Mouse (Mus musculus) spleen, adult 18-20 months (tissue): Measurements from ENCODE around the gene Capn15.

Source experiments
- DNase-seq, 2 experiments: peaks; one replicate each; pipeline ENCODE4 v3.0.0; 2022; ENCODE audit warnings: mixed read lengths in 2 of 2

Gene Capn15

DNA sequence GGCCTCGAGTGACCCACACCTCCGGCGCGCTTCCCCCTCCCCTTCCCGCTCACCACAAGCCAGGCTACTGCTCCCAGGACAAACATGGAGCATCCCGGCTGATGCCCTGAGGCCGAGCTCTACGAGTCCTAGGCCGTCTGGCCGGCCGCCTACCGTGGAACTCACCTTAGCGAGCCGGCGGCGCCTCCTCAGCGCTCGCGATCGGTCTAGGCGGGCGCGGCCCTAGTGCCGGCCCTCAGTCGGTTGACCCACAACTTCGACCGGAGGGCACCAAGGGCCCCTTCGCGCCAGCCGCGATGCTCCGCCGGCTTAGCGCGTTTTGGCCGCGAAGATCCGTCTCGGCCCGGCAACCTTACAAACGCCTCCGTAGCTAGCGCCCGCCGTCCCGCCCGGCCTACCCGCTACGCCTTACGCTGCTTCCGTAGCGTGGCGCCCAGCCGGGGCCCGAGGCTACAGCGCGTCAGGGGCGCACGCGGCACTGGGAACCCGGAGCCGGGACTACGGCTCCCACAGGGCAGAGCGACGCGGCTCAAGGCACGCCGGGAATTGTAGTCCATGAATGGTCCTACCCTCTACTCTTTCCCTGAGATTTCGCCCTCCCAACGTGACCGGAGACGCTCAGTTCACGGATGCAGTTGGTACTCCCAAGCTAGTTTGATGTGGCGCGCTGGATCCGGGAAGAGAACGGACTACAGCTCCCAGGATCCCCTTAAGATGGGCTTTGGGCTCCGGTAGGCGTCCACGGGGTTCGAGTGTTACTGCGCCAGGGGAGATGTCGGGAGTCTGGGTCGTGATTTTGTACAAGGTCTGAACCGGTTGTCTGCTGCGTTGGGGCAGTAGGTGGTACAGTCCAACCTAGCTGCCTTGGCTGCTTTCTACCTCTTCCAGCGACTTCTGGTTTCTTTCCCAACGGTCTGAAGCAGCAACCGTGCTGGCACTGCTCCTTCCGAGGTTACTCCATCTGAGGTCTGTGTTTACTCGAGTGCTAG lies at the start of gene Capn15:
TSS of gene Capn15 (minus strand) at position 491 of the 989 bp plus-strand sequence.
- peak; percentile 84 to 88 for DNase-seq

DNA sequence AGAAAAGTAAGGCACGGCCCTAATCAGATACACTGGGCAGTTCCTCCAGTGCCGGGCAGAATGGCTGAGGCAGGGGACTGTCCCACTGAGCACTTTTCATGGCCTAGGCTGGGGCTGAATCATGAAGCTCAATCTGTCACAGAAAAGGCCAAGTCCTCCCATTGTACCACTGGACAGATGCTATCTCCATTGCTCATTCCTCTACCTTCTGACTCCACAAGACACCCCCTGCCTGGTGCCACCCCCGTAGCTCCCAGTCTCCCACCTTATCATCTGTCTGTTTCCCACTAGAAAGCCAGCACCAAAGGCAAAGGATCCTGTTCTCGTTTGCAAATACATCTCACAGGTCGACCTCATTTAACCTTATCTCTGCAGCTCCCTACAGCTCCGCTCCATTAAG lies 46.4 kb upstream of the Capn15 start:
- DNase-seq = no peak

DNA sequence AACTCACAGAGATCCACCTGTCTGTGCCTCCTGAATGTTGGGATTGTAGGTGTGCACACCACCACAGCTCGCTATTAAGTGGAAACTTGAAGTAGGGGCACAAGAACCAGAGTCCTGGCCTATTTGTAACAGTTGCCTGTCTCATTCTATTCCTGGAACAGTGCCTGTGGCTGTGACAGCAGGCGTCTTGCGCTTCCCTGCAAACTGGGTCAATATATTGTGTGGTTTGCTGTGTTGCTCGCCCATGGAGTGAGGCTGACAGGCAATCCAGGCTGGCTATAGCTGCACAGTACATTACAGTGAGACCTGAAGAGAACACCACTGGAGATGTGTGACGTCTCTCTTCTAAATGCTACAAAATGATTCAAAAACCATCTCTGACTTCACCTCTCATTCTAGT lies 46.0 kb upstream of the Capn15 start:
- DNase-seq = no peak

DNA sequence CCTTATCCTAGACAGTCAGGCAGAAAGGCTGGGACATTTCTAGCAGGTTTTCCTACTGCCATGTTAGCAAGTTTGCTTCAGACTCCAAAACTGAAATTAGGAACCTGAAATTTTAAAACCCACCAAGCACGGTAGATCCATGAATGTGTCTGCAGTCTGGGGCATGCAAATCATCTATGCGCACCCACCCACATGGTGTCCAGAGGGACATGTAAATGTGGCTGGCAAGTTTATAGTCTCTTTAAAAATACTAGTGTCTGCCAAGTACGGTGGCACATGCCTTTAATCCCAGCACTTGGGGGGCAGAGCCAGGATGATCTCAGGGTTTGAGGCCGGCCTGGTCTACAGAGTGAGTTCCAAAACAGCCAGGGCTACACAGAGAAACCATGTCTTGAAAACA lies 42.7 kb upstream of the Capn15 start:
- DNase-seq = no peak

DNA sequence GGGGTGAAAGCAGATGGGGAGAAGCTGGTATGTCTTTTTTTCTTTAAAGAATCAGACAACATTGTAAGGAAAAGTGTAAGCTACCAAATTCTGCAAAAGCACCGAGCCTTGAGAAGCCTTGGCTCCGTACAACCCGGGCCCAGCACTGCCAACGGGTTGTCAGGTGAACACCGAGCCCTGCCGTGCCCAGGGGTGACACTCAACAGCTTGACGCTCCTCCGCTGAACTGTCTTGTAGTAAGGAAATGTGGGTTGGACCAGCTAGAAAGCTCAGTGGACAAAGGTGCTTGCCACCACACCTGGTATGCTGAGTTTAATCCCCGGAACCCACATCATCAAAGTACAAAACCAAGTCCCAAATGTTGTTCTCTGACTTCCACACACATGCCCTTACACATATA lies 39.1 kb upstream of the Capn15 start:
- DNase-seq = no peak

DNA sequence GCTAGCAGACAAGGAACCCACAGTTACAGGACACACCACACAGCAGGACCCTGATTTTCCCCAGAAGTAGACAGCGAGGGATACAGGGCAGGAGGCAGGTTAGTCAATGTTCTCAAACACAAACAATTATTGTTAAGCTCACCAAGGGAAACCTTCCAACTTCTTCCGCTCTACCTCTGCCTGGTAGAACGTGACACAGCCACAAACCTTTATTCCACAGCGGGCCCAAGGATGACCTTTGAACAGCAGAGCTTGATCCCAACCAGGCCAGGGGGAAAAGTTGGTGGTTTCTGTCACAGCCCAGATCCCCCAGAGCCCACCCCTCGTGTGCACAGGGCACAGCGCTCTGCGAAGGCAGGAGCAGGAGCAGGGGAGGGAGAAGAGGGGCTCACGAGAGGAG lies 38.4 kb upstream of the Capn15 start:
- DNase-seq = no peak

DNA sequence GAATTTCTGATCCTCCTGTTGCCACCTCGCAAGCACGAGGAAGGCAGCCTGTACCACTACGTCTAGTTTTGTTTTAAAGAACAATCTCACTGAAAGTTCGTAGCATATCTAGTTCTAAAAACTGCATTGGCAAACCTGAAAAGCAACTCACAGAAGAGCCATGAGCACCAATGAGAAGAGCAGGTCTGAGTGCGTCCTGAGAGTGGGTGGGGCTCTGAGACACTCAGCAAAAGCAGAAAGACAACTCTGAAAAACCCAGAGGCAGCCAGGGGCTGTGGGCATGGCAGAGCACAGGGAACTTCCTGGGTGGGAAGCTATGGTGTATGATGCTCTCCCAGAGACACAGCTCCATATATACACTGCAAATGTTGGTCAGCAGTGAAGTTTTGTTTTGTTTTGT lies 37.6 kb upstream of the Capn15 start:
- DNase-seq = no peak

DNA sequence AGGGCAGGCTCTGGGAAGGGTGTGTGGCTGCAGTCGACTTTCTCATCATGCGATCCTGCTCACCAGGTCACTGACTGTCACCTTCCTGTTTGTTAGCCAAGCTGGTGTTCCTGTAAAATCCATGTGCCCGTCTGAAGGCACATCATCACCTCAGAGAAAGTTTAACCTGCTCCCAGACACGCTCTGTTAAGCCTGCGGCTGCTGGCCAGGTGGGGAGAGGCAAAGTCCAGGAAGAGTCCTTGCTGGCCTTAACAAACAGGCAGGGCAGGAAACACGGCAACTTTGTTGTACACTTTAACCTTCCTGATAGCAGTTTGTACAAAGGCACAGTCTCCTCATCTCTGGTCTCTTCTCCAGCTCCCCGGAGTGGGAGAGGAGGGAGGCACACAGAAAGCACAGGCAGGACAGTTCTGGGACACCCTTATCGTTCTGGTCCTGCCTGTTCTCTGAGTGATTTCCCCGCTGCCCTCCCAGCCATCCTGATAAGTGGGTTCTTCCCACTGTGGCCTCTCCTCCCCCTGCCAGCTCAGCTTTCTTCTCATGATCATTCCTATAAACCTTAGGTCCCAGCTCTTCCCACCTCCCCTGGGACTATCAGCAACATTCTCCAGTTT lies 36.2 kb upstream of the Capn15 start:
- no peak for DNase-seq

DNA sequence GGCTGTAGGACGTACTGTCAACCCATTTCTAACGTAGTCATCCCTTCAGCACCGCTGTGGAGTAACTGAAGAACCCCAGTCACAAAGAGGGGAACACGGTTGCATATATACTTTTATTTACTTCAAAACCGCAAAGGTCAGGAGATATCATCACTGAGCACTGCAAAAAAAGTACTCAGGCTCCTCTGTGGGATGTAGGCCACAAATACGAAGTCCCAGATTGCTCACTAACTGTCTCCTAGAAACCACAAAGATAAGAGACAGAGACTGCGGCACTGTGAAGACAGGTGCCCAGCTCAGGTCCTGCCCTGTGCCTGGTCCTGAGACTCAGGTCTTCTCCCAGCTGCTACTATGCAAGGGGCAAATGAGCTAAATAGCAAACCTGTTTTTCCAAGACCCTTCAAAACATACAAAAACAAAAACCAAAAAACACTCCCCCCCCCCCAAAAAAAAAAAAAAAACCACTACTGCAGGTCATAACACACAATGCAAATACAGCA lies 35.3 kb upstream of the Capn15 start:
- DNase-seq = no peak

DNA sequence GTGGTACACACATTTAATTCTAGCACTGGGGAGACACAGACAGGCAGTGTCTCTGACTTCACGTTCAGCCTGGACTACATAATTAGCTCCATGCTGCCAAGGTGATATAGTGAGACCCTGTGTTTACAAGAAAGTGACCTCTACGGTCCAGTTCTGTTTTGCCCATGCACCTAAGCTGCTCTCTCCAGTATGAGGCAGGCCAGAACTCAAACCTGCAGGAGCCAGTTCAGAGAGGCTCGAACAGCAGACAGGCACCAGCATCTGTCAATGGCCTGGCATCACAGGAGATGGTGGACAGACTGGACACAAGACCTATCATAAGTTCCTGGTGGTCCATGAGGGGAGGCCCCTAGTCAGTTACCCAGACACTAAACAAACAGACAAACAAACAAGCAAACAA lies 32.8 kb upstream of the Capn15 start:
- no peak for DNase-seq

DNA sequence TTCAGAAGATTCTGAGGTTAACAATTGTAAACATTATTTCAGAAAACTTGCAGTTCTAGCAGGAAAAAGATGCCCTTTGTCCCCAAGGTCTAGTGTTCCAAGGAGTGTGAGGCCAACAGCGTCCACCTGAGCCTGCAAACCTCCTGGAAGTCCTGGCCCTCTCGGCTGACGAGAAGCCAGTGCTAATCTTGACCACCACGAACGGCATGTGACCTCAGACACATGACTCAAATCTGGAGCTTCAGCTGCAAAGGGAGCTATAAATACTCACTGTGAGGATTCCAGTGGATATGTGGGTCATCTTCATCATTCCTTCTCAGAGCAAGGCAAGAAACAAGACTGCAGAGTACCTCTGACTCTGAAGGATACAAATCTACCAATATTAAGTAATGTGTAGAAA lies 32.4 kb upstream of the Capn15 start:
- DNase-seq = no peak

DNA sequence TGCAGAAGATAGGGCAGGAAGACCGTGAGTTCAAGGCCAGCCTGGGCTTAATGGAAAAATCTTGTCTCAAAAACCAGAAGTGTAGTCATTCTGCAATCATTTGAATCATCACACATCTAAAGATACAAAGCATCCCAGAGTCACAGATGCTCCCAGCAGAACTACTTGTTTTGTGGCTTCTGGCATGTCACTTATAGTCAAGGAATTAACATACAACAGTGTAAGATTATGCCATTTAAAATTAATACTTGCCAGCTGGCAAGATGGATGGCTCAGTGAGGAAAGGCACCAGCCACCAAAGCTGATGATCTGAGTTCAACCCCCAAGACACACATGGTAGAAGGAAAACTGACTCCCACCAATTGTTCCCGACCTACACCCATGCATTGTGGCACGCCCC lies 31.4 kb upstream of the Capn15 start:
- no peak for DNase-seq

DNA sequence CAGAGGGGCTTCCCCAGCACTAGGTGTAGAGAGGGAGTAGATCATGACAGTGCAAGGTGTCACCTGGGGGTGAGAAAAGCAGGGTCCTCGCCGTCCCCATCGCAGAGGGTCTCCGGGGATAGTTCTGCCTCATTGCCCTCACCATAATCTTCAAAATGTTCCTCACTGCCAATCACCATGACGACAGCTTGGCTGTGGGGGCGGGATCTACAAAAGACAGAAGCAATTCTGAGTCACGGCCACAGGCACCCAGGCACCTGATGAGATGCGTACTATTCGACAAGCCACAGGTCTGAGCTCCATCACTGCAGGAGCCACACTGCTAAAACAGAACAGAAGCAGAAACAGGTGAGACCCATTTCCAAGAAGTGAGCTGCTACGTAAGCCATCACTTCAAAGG lies 28.1 kb upstream of the Capn15 start:
- no peak for DNase-seq

DNA sequence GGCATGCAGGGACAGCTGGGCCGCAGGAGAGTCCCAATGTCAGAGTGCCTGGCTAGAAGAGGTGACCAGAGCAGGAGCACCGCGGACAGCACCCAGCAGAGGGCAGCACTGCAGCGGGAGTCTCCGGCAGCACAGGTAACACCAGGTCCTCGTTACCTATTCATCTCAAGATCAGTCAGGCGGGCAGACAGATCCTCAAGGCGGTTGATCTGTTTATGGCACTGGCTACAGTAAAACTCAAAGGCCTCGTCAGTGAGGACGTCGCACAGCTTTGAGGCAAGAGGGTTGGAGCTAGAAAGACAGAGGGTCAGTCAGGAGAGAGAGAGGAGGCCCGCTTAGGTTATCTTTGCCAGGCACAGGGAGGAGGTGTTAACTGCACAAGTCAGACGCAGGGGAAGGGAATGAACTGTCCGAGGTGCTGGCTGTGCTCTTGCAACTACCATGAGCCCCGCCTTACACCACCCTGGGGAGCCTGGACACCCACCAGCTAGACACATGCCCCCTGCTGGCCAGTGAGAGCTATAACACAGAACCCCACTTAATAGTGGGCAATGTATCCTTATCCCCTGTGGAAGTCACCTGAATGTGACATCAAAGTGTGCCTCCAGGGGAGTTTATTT lies 26.4 kb upstream of the Capn15 start:
- peak; percentile 48 to 82 for DNase-seq

DNA sequence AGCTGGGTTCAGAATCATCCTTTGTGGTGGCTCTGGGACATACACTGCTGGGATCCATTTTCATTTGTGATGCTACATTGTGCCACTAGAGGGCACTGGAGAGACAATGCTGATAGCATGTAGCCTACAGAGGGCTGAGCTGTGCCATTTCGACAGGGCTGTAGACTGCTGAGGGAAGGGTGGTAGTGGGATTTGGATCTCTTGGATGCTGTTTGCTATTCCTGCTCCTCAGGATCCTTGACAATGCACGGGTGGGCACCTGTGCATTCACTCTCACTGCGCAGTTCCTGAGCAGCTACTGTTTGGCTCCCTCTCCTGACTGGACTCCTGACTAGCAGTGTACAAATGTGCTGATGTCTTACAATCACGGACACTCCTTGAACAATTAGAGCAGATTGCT lies 23.9 kb upstream of the Capn15 start:
- DNase-seq = peak; percentile 20 to 69

DNA sequence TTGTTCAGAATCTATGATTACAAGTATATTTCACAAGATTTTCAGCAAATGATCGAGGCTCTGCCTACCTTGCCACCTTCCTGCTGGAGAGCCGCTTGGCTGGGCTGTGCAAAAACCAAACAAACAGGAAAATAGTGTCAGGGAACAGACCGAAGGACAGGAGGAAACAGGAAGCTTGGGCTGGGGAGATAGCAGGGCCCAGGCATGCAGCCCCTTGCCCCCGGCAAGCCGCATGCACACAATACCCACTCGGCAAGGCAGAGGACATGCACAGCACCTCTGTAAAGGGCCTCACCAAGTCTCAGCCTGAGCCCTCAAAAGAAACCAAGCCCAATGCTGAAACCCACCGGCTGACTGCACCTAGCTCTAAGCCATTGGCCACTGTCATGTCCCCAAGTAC lies 23.2 kb upstream of the Capn15 start:
- no peak for DNase-seq

DNA sequence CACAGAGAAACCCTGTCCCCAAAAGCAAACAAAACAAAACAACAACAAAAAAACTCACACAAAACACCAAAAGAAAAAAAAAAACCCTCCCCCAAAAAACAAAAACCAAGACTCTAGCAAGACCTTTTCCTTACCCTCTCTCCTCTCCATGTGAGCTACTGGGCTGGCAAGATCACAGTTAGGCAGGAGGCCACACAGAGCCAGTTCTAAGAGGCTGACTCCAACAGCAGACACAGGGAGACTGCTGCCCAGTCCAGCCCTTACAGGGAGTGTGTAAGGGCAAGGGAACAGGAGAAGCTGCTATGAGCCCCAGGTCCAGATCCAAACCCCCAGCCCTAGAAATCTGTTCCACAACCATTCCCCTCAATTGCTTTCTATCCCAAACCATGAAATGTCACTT lies 22.7 kb upstream of the Capn15 start:
- DNase-seq = no peak

DNA sequence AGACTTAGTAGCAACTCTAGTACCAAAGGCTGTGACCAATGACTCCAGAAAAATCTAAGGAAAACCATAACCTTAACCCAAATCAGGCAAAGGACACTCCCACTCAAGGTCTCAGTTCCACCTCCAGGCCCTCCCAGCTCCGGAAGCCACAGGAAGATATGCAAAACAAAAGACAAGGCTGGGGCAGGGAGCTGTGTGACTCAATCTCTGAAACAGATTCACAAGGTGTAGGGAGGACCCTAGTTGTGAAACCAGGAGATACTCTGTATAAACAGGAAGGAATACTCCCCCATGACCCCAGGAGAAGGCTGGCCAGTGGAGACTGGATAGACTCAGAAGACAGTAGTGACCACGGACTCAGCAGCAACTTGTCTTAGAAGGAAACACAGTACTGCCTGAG lies 22.1 kb upstream of the Capn15 start:
- DNase-seq = no peak

DNA sequence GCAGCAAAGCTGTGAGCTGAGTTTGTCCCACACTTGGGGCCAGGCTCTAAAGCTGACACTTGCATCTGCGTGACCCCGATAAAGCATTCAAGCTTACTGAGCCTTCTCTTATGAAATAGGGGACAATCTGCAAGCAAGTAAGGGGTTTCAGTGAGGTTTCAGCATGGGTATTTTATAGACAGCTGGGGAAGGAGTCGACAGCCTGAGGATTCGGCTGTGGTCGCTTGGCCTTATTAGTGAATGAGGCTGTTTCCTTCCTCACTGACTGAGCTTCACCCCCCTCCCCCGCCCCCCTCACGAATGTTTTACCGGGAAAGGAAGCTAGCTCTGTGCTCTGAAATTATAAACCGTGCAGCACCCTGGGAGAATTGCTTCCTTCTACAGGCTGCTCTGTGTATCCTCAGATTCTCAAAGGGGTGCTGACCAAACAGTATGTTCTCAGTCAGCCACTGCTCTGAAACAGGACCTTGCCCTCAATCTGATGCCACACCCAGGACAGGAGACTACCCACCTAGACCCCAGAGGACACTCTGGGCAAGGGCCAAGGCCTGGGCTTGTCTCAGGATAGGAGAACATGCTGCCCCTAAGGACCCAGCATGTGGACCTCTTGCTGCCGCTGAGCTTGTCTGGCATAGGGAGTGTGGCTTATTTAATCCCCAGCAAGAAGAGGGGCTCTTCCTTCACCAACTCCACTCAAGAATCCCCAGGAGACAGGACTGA lies 20.3 kb upstream of the Capn15 start:
- DNase-seq = no peak

DNA sequence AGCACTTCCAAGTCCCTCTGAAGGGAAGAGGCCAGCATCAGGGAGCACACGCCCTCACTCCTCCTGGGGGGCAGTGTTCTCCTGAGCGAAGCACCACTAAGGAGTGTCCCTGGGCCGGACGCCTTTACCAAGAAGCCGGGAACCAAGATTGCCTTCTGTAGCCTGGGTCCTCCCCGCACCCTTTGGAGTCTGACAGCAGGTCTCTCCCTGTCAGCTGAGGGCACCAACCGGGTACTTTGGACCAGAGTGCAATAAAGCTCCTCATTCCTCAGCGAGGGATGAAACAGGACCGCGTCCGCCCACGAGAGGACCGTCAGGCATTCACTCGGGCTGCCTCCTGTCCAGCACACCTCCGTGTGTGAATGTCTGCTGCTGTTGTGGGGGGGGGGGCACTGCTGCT lies 19.1 kb upstream of the Capn15 start:
- DNase-seq = no peak

DNA sequence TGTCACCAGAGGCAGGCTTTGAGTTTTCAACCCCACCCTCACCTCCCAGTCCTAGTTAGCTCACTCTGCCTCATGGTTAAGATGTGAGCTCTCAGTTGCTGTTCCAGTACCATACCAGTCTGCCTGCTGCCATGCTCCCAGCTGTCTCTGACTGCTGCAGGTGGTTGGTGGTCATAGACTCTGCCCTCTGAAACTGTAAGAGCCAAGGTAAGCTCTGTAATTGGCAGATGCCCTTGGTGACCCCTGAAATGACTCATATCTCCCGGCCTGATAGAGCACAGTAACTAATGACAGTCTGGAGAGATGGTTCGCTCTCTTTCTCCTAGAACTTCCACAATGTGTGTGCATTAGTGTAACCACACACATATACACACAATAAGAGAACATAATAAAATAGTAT lies 18.3 kb upstream of the Capn15 start:
- no peak for DNase-seq

DNA sequence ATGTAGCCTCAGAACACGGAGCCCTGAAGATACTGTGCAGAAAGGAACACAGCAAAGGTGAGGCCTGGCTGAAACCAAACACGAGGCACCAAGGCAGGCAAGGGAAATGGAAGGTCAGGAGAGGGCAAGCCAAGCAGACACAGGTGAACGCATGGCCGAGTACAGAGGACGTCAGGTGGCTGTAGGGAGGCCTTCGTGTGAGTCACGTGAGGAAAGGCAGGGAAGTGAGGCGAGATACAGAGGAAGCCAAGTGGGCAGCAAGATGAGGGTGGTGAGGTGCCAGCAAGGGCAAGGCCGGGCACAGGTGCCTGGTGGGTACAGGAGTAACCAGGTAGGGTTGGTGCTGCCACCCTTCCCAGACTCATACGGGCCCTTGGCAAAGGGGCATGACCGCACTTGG lies 12.8 kb upstream of the Capn15 start:
- DNase-seq = no peak

DNA sequence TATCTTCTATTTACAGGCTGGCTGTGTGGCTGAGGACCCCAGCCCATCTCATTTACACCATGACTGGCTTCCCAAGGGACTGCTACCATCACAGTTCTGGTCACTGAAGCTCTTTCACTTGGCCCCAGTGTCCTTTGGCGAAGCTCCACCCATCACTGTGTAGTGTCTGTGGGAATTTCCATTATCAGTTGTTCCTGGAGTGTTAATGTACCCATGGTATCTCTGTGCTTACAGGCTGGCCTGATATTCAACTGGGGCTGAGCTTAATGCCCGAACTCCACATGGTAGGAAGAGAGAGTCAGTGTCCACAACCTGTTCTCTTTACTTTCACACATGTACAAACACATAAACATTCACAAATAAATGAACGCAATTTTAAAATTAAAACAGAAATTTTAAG lies 7.9 kb upstream of the Capn15 start:
- DNase-seq = no peak
